Mouse (Mus musculus) cerebellum, adult 2 months (tissue): ENCODE results near the gene Ereg.

Experiments
- CTCF ChIP-seq: fragments of 200-500 bp; IDR thresholded peaks from 2 replicates; pipeline ENCODE4 v1.5.1; 2011; ENCODE audit warnings: low read depth, mild to moderate bottlenecking, control low read depth, low read length, moderate library complexity, borderline replicate concordance; ENCODE audit not compliant: insufficient read depth
- POLR2A ChIP-seq: fragments of 200-500 bp; IDR thresholded peaks from 2 replicates; pipeline ENCODE4 v1.6.1; 2011; ENCODE audit warnings: low read length, control low read depth, borderline replicate concordance; ENCODE audit not compliant: insufficient read depth

DNA sequence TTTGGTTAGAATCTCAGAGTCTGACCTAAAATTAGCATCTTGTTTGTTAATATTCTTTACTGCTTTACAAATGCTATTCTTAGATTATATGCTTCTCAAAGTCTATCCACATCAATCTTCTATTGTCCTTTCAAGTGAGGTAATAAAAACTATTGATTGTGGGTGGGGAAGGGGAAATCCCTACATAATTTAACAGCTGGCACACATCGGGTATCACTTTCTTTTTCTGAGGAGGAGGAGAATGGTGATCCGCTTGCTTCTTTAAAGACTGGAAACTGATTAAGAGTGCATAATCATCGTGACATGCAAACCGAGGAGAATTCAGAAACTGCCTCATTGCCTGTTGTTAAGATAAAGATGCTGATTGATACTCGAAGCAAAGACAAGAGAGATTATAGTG lies 31.8 kb downstream of the Ereg start:
- no peak for TF ChIP-seq CTCF
- no peak for TF ChIP-seq POLR2A
